Mouse (Mus musculus) telencephalon, adult 2 months (tissue): ENCODE results near the gene Slc44a5.
A peak's percentile ranks its signal among the peaks of the same experiment; 100 is the strongest.

ENCODE experiments used
- DNase-seq: peaks from one replicate; pipeline ENCODE4 v3.0.0-alpha.2; 2011; ENCODE audit warnings: low read depth, low spot score

Gene Slc44a5

DNA sequence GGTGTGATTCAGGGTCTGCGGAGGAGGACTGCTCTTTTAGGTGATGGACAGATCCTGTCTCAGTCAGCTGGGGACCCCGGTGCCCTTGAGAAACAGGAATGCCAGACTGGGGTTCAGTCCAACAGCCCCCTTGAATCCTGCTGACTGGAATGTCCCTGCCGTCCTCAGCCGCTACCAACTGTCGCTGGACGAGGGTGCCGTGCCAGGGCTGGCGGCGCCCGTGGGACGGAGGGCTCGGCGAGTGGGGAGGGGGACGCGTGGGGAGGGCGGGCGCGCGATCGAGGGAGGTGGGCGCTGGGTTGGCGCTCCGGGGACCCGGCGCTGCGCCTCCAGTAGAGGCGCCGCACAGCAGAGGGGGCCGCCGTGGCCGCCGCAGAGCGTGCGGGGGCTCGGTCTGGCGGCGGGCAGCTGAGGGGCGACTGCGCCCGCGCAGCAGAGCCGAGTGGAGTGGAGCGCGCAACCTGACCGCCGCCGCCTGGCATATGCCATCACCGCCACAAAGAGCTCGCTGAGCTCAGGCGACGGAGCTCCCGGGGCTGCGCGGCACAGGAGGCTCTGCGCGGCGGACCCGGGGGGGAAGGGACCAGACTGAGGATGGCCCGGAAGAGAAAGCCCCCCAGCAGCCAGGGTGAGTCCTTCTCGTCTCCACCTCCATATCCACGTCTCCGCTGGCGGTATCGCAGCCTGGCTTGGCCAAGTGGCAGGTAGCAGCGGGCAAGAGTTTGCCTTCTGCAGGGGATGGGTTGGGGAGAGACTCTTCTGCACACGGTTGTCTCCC is at the start of gene Slc44a5:
TSS of gene Slc44a5 (plus strand) at position 266 of the 778 bp plus-strand sequence.
- DNase-seq, result no peak

DNA sequence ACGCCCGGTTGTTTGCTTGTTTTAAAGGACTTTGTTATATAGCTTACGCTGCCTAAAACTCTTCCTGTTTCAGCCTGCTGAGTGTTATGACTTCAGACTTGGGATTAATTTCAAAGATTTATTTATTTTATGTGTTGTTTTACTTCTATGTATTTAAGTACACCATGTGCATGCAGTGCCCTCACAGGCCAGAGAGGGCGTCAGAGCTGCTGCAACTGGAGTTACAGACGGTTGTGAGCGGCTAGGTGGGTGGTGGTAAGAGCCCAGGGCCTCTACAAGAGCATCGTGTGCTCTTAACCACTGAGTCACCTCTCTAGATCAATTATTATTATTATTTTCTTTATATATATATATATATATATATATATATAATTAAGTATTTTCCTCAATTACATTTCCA is 46.9 kb upstream of the Slc44a5 start:
- DNase-seq, result no peak

DNA sequence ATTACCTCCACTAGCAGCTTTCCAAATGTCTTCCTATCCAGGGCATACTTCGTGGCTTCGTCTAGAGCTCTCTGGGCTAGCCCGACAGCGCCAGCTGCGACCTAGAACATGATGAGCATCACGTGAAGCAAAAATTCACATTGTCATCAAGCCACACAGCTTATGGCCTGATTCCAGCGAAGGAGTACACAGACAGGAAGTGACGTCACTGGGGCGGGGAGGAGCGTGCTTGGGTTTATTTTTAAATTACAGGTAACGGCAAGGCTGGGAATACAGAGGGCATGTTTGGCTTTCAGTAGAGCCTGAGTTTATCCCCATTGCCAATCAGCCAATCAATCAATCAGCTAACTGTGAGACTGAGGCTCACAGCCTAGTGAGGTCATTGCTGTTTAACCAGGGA is 43.7 kb upstream of the Slc44a5 start:
- DNase-seq, result no peak

DNA sequence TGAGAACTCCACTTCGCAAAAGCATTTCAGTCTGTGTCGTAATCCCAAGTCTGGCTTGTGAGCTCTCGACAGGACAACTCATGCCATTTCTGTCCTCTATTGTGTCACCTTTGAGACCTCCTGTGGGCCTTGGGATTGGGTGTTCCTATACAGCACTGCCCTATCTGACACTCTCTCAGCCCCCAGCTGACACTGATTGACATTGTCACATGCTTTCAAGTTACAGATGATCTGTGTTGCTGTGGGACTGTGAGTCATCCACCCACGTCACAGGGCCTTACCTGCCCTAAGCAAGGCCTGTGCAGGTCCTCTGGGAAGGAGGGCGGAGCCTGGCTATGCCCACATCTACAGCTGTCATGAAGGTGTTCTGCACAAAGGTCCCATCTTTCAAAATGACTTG is 40.8 kb upstream of the Slc44a5 start:
- DNase-seq, result no peak

DNA sequence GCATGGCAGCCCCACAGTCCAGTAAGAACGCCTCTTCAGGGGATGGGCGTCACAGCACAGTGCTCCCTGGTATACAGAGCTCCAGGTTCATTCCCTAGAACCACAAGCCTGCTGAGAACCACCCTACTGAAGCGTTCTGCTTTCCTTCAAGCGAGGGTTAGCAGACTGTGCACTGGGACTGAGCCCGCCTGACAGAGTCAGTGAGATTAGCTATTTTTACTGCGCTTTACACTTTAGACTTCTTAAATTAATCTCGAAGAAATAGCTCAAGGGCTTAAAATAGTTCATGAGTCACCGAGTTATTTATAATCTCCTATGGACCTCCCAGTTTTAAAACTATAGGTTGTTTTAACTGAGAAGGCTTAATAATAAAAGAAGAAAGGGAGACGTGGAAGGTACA is 37.4 kb upstream of the Slc44a5 start:
- DNase-seq, result no peak

DNA sequence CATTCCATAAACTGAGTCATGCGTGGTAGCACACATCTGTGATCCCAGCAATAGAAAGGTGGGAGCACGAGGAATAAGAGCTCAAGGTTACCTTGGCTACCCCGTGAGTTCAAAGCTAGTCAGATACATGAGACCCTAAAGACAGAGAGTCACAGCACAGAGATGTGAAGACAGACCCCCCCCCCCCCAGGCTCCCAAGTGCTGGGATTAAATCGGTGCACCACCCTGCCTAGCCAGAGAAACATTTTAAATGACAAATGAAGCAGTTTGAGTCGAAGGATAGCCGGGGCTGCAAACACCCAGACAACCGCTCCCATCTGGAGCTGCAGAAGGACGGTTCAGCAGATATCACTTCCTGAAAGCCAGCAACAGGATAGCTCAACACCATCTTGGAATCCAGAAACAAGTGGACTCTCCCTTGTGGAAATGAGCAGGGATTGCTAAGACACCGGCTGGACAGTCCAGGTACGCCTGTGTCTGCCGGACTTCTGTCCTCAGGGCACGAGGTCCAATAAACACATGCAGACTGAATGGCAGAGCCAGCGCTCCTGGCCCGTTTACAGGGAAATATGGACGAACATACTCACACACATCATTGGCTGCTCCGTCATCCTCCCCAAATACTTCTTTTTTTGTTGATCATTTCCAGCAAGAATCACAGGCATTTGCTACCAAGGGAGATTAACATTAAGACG is 36.0 kb upstream of the Slc44a5 start:
- no peak for DNase-seq

DNA sequence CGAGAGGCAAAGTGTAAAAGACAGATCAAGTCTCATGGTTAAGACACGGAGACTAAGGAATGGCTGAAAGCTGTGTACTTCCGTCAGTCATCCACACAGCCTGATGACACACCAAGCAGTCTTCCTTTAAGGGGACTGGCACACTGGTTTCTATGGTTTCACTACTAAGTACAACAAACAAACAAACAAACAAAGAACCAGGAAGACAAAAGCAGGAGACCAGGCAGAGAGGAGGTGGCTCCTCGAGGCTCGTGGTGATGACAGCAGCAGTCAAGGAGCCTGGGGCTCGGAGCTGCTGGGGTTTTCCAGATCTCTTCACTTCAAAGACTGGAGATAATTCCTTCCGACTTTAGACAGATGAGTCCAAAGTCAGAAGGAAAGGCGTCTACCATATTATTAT is 33.2 kb upstream of the Slc44a5 start:
- DNase-seq, result no peak

DNA sequence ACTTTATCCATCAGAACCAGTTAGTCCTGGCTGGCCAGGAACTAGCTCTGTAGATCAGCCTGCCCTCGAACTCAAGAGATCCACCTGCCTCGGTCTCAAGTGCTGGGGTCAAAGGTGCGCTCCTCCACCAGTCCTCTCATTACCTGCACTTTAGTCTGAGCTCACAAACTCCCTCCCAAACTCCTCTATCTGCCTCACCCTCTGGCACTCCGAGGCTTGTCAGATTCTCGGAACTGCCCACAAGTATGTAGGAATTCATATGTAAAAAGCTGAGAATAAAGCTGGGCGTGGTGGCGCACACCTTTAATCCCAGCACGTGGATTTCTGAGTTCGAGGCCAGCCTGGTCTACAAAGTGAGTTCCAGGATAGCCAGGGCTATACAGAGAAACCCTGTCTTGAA is 32.8 kb upstream of the Slc44a5 start:
- no peak for DNase-seq

DNA sequence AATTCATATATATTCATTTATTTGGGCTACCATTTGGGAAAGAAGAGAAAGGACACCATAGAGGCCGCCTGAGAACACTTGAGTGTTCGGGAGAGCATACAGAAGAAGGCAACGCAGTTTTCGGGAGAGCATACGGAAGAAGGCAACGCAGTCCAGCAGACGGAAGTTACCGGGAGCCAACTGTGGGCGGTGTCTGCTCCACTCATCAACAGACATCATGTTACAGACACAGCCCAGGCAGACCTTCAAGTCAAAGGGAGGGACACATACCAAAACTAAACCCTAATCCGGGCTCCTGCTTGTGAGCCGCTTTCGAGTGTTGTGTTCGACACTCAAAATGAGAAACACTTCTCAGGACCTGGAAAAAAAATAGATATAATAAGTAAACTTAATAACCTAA is 31.6 kb upstream of the Slc44a5 start:
- DNase-seq, result no peak

DNA sequence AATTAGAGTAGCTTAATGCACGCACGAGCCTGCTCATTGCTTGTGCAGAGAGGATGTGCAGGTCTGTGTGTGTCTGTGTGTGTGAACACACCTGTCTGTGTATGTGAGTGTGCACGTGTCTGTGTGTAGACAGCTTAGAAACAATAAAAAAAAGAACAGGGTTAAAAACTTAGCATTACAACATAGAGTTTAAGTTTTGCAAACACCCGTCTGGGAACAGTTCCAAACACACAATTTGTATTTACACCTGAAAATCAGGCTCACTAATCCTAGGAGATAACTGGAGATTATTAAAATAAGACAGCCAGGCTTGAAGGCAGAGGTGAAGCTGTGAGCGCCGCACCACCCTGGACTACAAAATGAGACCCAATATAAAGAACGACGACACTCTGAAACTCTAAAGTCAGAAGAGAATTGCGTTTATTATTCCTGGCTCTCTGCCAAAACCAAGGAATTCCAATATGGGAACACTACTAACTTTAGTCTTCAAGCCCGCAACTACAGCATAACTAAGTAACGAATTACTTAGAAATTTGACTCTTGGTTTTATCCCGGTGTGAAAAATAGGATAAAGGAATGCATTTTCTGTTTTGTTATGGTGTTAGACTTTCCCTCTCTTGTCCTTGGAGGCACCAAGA is 30.1 kb upstream of the Slc44a5 start:
- no peak for DNase-seq

DNA sequence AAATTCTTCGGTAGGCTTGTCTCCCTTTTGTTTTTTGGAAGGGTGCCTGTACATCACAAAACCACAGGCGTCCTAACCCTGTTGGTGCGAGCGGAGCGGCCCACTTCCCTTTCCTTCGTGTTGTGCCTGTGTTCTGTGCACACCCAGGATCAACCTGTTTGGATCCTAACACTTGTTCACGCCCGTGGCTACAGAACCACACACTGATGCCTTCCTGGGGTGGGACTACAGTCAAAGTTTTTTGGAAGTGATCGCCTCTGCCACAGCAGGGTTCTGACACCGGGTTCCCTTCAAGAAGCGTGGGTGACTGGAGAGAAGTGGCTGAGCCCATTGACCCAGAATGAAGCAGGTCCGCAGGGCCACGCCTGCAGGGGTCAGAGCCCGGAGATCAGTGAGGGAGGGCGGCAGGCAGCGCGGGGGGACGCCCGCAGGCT is 29.3 kb upstream of the Slc44a5 start:
- no peak for DNase-seq

DNA sequence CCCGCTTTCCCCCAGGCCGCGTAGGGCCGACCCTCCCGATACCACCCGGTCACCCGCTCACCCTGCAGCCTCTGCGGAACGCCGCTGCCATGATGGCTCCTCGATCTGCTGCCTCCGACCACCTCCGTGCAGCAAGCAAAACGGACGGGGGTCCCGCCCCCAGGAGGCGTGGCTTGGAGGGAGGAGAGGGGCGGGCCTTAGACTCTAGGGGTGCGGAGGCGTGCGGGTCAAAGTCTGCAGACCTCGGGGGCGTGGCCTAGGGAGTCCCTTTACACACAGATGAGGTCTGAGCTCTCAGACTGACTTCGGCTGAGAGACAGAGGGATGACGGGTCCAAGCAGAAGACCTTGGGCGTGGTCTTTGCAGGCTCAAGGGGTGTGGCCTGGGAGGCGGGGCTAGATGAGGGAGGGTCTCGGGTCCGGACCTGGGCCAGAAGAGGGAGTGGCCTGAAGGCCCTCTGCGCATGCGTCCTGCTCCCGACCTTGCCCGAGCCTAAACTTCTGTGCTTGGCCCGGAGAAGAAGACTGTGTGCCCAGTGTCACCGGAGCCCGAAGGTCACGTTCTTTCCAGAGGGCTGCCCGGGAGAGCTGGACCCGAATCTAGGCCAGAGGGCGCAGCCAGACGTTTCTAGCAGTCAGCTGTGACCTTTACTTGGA is 28.8 kb upstream of the Slc44a5 start, which contains the start of gene Acadm:
TSS of gene Acadm (minus strand) at position 298 of the 656 bp plus-strand sequence.
- DNase-seq, result peak; percentile 88

DNA sequence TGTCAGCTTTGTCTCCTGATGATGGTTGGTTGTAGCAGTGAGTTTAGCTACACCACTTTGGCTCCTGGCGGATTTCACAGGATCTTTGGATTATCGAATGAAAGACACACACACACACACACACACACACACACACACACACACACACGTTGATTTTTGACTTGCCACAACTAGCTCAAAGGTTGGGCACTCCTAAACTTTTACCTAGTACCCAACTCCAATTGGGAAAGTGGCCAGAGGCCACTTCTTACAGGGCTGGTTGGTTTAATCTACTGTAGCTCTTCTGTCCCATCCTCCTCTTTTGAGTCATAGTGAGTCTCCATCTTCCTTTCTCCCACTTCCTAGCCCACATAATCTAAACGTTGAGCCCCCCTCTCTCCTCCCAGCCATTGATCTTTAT is 26.0 kb upstream of the Slc44a5 start:
- no peak for DNase-seq

DNA sequence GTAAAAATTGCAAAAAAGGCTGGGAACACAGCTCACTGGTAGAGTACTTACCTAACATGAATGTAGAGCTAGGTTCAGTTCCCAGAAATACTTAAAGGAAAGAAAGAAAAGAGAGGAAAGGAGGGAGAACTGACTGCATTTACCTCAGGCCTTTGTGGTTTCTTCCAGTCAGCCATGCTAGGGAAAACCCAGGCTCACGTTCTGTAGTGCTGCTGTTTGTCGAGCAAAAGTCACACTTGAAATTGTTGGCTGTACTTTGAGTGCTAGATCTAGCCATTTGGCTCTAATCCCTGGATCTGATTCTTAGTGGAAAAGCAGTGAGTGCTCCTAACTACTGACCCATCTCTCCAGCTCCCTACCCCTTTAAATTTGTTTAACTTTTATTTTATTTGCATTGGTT is 25.1 kb upstream of the Slc44a5 start:
- no peak for DNase-seq

DNA sequence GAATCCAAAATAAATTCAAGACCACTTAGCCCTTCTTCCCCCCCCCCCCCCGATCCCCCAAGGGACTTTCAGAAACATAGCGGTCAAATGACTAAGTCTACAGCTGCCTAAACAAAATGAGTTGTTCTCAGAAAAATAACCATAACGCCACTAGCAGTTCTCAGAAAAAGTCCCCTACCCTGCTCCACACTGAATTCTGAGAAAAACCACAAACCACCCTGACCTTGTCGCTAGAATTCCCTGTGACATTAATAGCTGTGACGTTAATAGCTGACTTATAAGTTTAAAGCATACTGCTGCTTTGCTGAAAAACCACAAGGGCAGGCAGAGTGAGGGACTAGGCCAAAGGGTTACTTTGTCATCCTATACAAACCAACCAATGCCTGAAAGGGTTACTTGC is 15.3 kb upstream of the Slc44a5 start:
- no peak for DNase-seq

DNA sequence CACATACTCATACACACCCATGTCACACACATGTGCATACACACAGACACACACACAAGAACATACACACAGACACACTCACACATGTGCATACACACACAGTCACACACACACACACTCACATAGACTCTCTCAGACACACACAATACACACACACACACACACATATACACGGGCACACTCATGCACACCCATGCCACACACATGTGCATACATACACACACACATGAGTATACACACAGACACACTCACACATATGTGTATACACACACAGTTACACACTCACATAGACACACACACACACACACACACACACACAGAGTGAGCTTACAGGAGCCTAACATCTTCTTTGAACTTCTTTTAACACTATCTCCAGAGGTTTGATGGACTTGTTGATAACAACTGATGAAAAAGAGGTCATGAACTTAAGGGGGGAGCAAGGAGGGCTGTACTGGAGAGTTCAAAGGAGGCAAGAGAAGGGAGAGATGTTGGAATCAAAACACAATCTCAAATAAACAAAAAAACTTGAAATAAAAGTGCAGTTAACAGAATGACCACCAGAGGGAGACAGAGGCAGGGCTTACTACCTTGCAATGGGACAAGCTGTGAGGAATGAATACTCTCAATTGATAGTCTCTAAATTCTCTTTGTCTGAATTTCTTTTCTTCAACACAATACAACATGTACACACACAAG is 14.1 kb upstream of the Slc44a5 start:
- DNase-seq, result no peak

DNA sequence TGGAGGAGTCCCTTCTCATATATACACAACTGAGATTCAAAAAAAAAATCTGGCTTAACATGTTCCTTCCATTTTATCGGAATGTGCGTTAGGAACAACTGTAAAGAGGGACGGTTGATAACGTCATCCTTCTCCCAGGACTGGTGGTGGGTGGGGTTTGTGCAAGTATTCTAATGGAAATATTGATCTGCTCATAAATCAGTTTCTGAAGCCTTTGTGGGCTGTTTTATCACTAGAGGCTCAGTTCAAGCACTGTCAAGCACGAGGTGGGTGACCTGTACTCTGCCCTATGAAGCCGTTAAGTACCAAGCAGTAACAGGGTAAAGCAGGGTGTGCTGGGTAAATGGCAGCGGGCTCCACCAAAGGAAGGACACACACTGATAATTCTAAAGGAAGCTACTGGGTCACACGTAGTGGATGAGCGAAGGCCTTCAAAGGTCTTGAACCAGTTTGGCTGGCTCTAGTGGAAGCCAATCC is 13.5 kb upstream of the Slc44a5 start:
- no peak for DNase-seq

DNA sequence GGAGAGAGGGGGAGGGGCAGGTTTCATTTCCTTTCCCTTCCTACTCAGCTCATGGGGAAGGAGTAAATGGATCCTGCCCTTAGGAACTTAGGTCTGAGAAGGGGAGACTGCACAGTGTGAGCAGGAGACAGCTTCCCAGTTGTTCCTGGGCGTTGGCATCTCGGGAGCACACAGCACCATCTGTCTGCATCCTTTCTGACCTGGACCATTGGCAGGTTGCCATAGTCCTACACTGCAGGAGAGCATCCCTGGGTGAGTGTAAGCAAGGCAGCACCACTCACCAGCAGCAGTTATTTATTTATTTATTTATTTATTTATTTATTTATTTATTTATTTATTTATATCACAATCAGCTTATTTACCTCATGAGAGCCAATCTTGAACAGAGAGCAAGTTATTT is 12.4 kb upstream of the Slc44a5 start:
- DNase-seq, result no peak

DNA sequence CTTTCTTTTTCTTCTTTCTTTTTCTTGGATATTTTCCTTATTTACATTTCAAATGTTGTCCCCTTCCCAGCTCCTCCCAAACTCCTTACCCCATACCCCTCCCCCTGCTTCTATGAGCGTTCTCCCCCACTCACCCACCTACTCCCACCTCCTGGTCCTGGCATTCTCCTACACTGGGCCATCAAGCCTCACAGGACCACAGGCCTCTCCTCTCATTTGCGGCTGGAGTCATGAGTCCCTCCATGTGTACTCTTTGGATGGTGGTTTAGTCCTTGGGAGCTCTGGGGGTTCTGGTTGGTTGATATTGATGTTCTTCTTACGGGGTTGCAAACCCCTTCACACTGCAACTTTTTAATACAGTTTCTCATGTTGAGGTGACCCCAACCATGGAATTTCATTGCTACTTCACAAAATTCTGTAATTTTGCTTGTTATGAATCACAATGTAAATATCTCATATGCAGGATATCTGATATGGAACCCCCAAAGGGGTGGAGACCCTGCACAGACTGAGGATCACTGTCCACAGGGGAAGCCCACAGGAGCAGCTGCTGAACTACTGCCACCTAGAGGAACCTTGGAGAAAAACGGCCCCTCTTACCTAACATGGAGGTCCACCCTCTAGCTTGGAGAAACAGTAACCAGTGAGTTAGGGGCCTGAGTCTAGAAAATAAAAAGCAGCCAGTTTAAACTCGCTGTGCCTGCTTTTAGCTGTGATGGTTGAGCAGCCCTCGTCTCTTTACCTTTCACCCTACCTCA is 11.4 kb upstream of the Slc44a5 start:
- no peak for DNase-seq

DNA sequence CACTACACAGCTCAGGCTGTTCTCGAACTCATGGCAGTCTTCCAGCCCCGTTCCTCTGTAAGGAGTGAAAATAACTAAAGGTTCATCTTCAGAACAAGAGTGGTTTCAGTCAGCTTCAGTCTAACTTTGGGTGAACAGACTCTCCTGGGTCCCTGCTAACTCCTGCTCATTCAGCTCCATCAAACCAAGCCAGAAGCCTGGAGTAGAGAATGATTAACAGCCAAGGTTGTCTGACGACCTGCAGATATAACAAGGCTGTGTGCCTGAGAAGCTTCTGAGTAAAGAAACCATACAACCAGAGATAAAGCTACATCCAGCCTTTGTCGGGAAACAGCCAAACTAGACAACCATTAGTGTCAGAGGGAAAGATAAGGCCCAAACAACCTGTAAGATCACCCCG is 5.8 kb upstream of the Slc44a5 start:
- DNase-seq, result no peak

DNA sequence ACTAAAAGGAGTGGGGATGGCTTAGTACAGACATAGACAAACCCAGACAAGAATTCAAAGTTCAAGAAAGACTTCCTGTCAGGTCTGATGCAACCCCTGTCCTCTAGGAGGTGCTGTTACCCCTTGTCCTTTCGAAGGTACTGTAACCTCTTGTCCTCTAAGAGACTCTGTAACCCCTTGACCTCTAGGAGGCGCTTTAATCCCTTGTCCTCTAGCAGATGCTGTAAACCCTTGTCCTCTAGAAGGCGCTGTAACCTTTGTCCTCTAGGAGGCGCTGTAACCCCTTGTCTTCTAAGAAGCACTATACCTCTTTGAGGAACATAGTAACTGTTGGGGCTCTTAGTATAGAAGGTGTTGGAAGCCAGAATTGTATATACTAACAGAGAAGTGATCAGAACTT is 4.7 kb upstream of the Slc44a5 start:
- DNase-seq, result peak; percentile 67
